In the genomic region with DNA sequence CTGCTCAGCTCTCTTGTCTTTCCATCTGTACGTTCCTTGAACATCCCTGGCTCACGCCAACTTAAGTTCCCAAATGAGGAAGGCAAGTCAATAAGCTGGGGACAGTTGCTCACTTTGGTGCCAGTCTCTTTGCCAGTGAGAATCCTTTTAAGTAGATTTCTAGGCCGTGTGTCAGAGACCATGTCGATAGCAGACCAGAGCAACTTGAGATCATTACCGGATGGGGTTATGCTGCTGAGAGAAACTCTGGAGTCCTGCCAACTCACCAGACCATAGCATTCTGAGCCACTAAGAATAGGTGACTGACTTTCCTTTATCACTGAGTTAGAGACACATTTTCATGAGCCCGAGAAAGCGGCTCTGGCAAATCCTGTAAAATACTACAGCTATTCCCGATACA, we compare ENCODE assay signal across 11 mouse cellular contexts.
DNase-seq lines count a peak whose midpoint lies in the region; ATAC-seq and TF ChIP-seq lines count a peak whose summit lies in the region.
"Had no signal": no experiment of that assay in that cellular context is flagged by ENCODE, and none has a peak within 500 bp of the region (broad histone marks: within the 10 kb centered on the region; RNA-seq: fewer than 3 reads in every experiment).

No protein-coding gene starts in this region.

- no peaks in the 10 kb centered on the region for H3K27me3 ChIP-seq in kidney, postnatal 0 days (ENCODE audit: insufficient read depth, low read length)
- H3K27me3 ChIP-seq: neural tube, embryonic 12.5 days had no signal

- H3K4me3 ChIP-seq in kidney, postnatal 0 days (replicated peaks; ENCODE audit: low read depth, low read length) = no peak overlapping the region
- H3K4me3 ChIP-seq: neural tube, embryonic 12.5 days had no signal

- H3K9ac ChIP-seq in kidney, postnatal 0 days (ENCODE audit: low read depth, low read length) = no peak overlapping the region
- H3K9ac ChIP-seq: neural tube, embryonic 12.5 days had no signal

- no peaks in the 10 kb centered on the region for H3K9me3 ChIP-seq in kidney, postnatal 0 days (replicated peaks; ENCODE audit: low read length)
- H3K9me3 ChIP-seq: neural tube, embryonic 12.5 days had no signal

- H3K36me3 ChIP-seq in kidney, postnatal 0 days (ENCODE audit: insufficient read depth, low read length) = no peaks in the 10 kb centered on the region
- H3K36me3 ChIP-seq: neural tube, embryonic 12.5 days had no signal

- ATAC-seq in kidney, postnatal 0 days (replicated peaks; ENCODE audit: low FRiP score, low read depth) = 0 out of 2 replicates have a peak, but pooled peaks have one; percentile 59

- no peak for TF ChIP-seq CTCF in kidney, postnatal 0 days (IDR thresholded peaks at IDR 0.05; ENCODE audit: low read depth)

- H3K4me2 ChIP-seq in kidney, postnatal 0 days (ENCODE audit: low read length) = no peak overlapping the region
- H3K4me2 ChIP-seq: neural tube, embryonic 12.5 days had no signal

- H3K4me1 ChIP-seq in kidney, postnatal 0 days (replicated peaks; ENCODE audit: insufficient read depth, low read length) = no peaks in the 10 kb centered on the region
- H3K4me1 ChIP-seq: neural tube, embryonic 12.5 days had no signal

- intact Hi-C loops in left cerebral cortex, postnatal 4 days (cut with DNase I) = no loop called here
- intact Hi-C loops in left cerebral cortex, postnatal 36 days (cut with DNase I) = no loop called here

- peak; percentile 41 for DNase-seq in left cerebral cortex, postnatal 4 days
- no peak for DNase-seq in left cerebral cortex, postnatal 36 days (ENCODE audit: low spot score in 2 of 2)
- DNase-seq in NIH3T3 (ENCODE audit: low read depth) = peak; percentile 26
- DNase-seq in cerebellum, postnatal 14 days = peak; percentile 52 to 61
- DNase-seq in kidney, postnatal 0 days (ENCODE audit: low spot score) = peak; percentile 74
- no peak for DNase-seq in thymus, adult 18-20 months
- DNase-seq in embryo, embryonic 10 days (ENCODE audit: low spot score) = no peak
- no peak for DNase-seq in layer of hippocampus, adult 8-10 months (ENCODE audit: low spot score in 2 of 2)
- DNase-seq: gastrocnemius, postnatal 36 days; lung, postnatal 4 days had no signal

- H3K27ac ChIP-seq in kidney, postnatal 0 days = no peak overlapping the region
- H3K27ac ChIP-seq: neural tube, embryonic 12.5 days had no signal

- WGBS in kidney, postnatal 0 days = 56% methylated on average over 8 of the region's 8 CpGs

Comparison
In these comparisons a context has a peak if more than half of its experiments do, and no peak if none do; other contexts are left out.
1. DNase-seq: peak in left cerebral cortex, postnatal 4 days (single experiment), NIH3T3 (single experiment), cerebellum, postnatal 14 days (2 of 2) and kidney, postnatal 0 days (single experiment); none in left cerebral cortex, postnatal 36 days (0 of 2), thymus, adult 18-20 months (0 of 2), embryo, embryonic 10 days (single experiment) and layer of hippocampus, adult 8-10 months (0 of 2).